Mouse (Mus musculus): ENCODE results near the gene Pam.

Pam gene

GRCm38 (mm10) chr1:98079640-98080039 is 15.8 kb downstream of the Pam start:
- DNase-seq (ENCODE audit: low spot score): no peak

GRCm38 (mm10) chr1:98078735-98079134 is 16.7 kb downstream of the Pam start:
- DNase-seq (ENCODE audit: low spot score): no peak

DNA sequence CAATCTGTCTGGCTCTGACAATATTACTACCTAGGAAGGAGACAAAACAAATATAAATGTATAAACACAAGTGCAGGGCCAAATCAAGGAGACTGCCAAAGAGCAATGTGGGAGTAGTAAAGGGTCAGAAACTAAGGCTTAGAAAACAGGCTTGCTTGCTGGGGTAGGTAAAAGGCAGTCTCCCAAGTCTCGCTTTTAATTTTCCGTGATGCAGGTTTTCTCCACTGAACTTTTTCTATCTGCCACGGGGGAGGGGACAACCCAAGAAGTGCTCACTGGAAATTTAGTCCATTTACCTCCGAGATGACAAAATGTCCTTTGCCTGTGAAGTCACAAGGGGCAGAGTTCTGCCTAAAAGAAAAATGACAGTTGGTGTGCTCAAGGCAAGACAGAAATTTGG is 21.6 kb downstream of the Pam start:
- DNase-seq (ENCODE audit: low spot score): no peak

- no peak for DNase-seq (ENCODE audit: low spot score)
These were observed 22.3 kb downstream of the Pam start for GRCm38 (mm10) chr1:98073127-98073526.

- peak; percentile 26 for DNase-seq (ENCODE audit: low spot score)
These were observed 23.4 kb downstream of the Pam start for GRCm38 (mm10) chr1:98072045-98072444.

GRCm38 (mm10) chr1:98071436-98071835 is 24.0 kb downstream of the Pam start:
- no peak for DNase-seq (ENCODE audit: low spot score)

DNA sequence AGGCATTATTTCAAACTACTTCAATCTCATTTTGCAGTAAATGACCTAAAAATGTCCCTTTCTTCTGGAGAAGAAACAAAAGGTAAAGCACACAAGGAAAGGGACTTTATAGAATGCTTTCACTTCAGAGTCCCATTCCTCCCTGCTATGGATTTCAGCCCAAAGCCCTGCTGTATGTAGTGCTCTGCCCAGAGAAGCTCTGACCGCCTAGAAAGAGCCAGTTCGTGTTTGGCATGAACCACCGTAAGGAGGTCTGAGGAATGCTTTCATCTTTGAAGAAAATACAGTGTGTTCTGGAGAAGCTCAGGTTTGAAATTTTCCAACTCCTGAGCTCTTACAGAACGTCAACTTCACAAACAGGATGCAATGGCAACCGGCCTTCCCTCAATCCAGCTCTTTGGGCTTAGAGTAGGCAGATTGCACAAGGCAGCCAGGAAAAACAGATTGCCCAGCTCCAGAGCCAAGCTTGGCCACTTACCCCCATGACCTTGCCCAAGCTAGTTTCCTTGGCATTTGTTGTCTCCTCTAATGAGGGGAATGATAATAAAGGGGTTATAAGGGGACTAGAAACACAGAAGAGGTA is 24.6 kb downstream of the Pam start:
- no peak for DNase-seq (ENCODE audit: low spot score)

DNA sequence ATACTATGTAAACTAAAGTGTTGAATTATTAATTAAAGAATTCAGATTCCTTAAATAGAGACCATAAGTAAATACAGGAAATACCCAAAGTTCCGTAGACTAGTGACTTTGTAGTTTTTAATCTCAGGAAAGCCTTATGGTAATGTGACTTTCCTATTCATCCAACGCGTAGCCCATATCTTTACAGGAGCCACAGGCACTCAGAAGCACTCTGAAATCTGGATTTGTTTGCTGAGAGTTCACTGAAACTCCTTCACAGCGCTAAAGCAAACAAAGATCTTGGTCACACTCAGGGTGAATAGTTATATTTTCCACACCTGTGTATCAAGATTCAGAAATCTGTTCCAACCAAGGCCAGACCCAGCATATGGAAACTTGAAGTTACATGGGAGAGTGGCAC is 27.3 kb downstream of the Pam start:
- no peak for DNase-seq (ENCODE audit: low spot score)

- no peak for DNase-seq (ENCODE audit: low spot score)
These were observed 33.4 kb downstream of the Pam start for GRCm38 (mm10) chr1:98062074-98062473.

DNA sequence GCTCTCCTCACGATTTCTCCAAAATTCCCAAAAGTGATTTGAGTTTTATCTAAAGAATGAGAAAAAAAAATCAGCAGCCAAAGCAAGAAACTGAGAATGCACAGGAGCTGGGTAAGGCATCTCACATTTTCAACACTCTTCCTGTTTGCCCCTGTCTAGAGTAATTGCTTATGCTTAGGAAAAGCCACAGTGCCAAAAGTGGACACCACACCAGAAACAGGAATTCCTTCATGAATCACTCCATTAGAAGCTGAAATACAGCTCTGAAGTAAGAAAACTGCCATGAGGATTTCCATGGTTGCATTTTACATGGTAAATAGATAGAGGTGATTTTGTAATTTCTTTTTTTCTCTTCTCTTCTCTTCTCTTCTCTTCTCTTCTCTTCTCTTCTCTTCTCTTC is 36.0 kb downstream of the Pam start:
- DNase-seq (ENCODE audit: low spot score): no peak

- no peak for DNase-seq (ENCODE audit: low spot score)
These were observed 38.2 kb downstream of the Pam start for GRCm38 (mm10) chr1:98056996-98057945.

DNA sequence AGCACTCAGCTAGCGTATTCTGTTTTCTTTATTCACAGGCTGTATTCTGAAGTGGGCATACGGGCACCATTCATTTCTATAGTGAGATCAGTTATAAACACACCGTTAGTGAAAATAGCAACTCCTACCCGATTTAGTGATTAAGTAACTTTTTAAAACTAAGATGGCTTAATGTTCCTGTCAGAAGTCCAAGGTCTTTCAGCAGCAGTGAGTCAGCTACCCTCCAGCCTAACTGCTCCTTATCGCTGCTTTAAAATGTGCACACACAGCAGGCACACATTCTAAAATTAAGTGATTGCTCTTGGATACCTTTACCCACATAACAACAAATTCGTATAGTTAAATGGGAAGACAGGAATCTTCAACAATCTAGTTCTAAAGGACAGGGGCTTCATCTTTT is 39.2 kb downstream of the Pam start:
- DNase-seq (ENCODE audit: low spot score): no peak

GRCm38 (mm10) chr1:98055591-98055990 is 39.9 kb downstream of the Pam start:
- DNase-seq (ENCODE audit: low spot score): no peak

DNA sequence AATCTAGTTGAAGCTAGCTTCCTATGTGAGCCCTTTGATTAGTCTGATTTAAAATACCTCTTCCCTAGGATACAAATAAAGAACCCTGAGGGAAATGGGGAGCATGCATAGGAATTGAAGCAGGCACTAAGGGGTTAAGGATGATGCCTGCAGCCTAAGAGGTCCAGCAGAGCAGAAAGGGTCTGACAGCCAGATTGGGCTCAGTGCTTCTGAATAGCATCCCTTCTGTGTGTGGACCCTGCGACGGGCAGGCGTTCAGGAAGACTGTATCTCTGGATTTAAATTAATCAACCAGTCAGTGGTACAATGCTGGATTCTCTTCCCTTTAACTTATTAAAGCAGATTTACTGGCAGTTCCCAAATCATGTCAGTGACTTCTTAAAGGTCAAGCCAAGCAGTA is 41.5 kb downstream of the Pam start:
- no peak for DNase-seq (ENCODE audit: low spot score)

GRCm38 (mm10) chr1:98053447-98053846 is 42.0 kb downstream of the Pam start:
- DNase-seq (ENCODE audit: low spot score): no peak

DNA sequence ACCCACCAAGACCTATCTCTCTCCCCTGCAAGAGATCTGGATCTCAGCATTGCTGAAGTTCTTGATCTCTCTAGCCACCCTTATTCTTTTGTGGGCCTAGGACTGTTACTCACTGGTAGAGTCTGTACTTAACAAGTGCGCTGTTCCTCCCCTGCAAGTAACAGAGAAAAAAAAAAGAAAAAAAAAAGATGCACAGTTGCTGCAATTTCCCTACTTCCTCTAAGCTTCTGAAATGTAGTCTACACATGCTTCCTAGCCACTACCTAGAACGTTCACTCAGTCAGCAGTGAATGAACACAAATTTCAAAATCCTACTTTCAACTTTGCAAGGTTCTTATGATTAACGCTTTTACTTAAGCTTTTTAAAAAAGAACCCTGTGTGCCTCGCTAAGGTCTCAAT is 42.7 kb downstream of the Pam start:
- no peak for DNase-seq (ENCODE audit: low spot score)

DNA sequence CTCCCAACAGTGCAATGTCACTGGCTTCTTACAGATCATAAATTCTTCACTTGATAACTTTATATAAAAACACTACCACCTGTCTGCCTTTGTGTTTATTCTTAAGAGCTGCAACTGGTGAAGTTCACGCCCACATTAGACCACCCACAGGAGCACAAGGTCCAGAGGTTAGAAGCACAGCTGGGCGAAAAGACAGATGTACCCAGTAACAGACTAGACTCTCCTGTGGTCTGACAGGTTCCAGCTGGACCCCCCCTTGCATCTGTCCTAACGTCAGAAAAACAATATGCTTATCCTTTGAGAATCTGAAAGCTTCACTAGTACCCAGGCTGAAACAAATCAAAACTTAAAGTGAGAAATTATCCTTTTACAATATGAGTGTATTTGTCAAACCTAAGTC is 44.4 kb downstream of the Pam start:
- no peak for DNase-seq (ENCODE audit: low spot score)

- no peak for DNase-seq (ENCODE audit: low spot score)
These were observed 45.7 kb downstream of the Pam start for GRCm38 (mm10) chr1:98049756-98050155.

DNA sequence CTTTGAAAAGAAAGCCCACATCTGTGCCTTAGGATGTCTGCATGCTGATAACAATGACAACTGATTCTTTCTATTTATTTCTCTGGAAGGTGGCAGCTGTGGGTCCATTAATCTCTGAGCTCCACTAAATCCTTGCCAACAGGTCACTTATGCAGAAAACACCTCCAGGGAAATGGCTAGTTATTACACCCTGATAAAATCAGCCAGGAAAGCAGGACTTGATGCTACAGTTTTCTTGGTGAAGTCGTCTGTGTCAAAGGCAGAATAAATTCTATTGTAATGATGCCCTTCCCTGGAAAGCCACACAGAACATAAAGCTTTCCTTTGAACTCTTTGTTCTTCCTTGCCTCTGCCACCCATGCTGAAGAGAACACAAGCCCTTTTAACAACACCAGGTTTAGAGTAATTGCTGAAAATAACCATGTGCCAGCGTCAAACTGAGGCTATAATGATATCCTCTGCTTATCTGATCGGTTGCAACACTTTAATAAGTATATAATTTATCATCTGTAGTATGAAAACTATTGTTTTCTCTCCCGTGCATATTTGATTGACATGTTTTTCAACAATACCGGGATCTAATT is 47.1 kb downstream of the Pam start:
- DNase-seq (ENCODE audit: low spot score): no peak

- no peak for DNase-seq (ENCODE audit: low spot score)
These were observed 47.9 kb downstream of the Pam start for GRCm38 (mm10) chr1:98047284-98048217.

DNA sequence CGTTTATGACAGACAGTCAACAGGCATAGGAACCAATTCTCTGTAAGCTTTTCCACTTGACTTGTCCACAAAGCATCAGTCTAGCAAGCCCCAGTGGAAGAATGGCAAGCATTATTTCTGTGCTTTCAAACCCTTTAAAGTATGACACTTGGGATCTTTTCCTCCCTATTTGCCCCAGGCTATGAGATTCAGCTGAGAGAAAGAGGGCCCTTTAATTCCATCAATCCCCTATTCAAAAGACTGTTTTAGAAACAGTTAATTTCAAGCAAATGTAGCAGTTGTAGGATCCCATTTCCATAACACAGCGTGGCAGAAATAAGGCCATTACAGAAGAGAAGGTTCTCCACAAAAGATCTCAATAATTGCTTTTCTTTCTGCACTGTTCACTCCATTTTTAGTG is 53.0 kb downstream of the Pam start:
- no peak for DNase-seq (ENCODE audit: low spot score)

GRCm38 (mm10) chr1:98038252-98038651 is 57.2 kb downstream of the Pam start:
- DNase-seq (ENCODE audit: low spot score): no peak

Data from c-Kit-positive CD71-positive TER-119-positive erythroid progenitor cells, embryonic 14.5 days (primary cell).